Mouse (Mus musculus): ENCODE results near the gene Npff. TPM values are rescaled to one million over a fixed set of nuclear protein-coding genes. Genes with fewer than 3 reads are reported as not detected.
A peak's percentile ranks its signal among the peaks of the same experiment; 100 is the strongest.

Npff gene
- total and polyA plus RNA-seq, 3 experiments = 0.76 to 2.7 (median 1.1) TPM

DNA sequence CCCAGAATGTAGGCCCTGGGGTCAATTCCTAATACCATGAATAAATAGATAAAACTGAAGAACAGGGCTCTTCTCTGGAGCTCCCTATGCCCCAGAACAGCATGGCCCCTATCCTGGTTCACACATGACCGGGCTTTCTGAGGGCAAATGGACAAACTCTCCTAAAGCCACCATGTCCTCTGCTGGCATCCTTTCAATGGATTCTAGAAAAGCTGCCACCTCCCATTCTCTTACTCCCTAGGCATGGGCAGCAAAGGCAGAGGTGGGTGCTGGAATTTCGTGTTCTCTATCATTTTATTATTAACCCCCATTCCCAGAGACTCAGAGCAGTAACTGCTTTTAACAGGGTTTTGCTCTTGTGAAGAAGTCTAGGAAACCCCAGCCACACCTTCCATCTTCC is 9.5 kb downstream of the Npff start:
- no peak for DNase-seq (ENCODE audit: extremely low read depth)
- Histone ChIP-seq H3K4me1 (ENCODE audit: control insufficient read depth in 1 of 2, insufficient read depth in 2 of 2) (peaks cover 22 to 57% of the 10 kb centered on the region in 2 experiments), H3K36me3 (replicated peaks in 1 of 2; ENCODE audit: control insufficient read depth in 1 of 2, insufficient read depth in 1 of 2, low read length in 1 of 2) (peaks cover 0 to 2% of the 10 kb centered on the region in 2 experiments), H3K9me3 (replicated peaks; ENCODE audit: low read length) (no peaks in the 10 kb centered on the region), H3K27ac (ENCODE audit: insufficient read depth, low read depth) (no peak overlapping the region), H3K9ac (ENCODE audit: insufficient read depth, low read depth) (no peak overlapping the region), H3K4me3 (replicated peaks in 1 of 3; ENCODE audit: low read depth in 2 of 3, low read length in 2 of 3, poor library complexity in 1 of 3) (no peak overlapping the region), H3K79me2 (replicated peaks; ENCODE audit: control insufficient read depth, extremely low read depth, insufficient read depth, poor library complexity, severe bottlenecking) (peaks cover 6% of the 10 kb centered on the region), H3K4me2 (ENCODE audit: insufficient read depth, low read depth, poor library complexity, severe bottlenecking) (no peak overlapping the region), H3K27me3 (replicated peaks) (peaks cover 3% of the 10 kb centered on the region)
- in situ Hi-C loops (cut with MboI; ENCODE audit: low pct_ligation_motif_present, low pct_unique_long_range_greater_than_20kb, low sequenced_read_pairs) = loop anchor here (5.0 kb wide), 1 partner anchor 48 kb away; no protein-coding TSS in a partner anchor
- TF ChIP-seq POLR2A (IDR thresholded peaks at IDR 0.05; ENCODE audit: low read depth, low read length) (no peak), SMC3 (IDR thresholded peaks at IDR 0.05; ENCODE audit: low read depth, low read length) (no peak), KAT2A (IDR thresholded peaks at IDR 0.05; ENCODE audit: insufficient replicate concordance, low read length) (no peak), ZMIZ1 (IDR thresholded peaks at IDR 0.05; ENCODE audit: low read depth, low read length) (no peak)
- dilution Hi-C loops (cut with MboI; ENCODE audit: extremely low pct_ligation_motif_present, extremely low pct_unique_long_range_greater_than_20kb, low sequenced_read_pairs) = no loop called here

DNA sequence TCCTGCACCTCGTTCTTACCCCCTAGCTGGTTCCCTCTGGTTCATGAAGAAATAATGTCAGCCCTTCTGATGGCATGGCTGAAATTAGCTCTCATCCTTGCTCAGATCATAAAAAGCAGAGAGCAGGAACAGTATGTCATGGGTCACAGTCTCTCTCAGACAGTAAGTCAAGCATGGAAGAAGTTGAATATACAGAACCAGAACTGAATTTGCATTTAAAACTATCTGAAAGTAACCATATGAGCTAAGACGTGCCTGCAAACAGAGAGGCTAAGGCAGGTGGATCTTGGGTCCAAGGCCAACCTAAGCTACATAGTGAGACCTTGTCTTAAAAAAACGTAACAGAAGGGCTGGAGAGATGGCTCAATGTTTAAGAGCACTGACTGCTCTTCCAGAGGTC is 11.7 kb downstream of the Npff start:
- no peaks in the 10 kb centered on the region for H3K36me3 ChIP-seq (replicated peaks in 1 of 2; ENCODE audit: control insufficient read depth in 1 of 2, insufficient read depth in 1 of 2, low read length in 1 of 2)
- peak; percentile 18; the same call in 1 of the 2 replicates for TF ChIP-seq IRF4 (IDR thresholded peaks at IDR 0.05; ENCODE audit: low read depth, low read length)
- TF ChIP-seq PAX5 (IDR thresholded peaks at IDR 0.05; ENCODE audit: low read length) = no peak
- peak; percentile 63 for TF ChIP-seq BHLHE40 (IDR thresholded peaks at IDR 0.05; ENCODE audit: low read depth, low read length)
- TF ChIP-seq ETS1 (conservative IDR thresholded peaks at IDR 0.05; ENCODE audit: low read depth, low read length) = 0 out of 2 replicates have a peak, but pooled peaks have one; percentile 17
- TF ChIP-seq MXI1 (IDR thresholded peaks at IDR 0.05; ENCODE audit: low read depth, low read length) = 0 out of 2 replicates have a peak, but pooled peaks have one; percentile 32
- 0 out of 2 replicates have a peak, but pooled peaks have one; percentile 17 for TF ChIP-seq HCFC1 (IDR thresholded peaks at IDR 0.05; ENCODE audit: low read depth, low read length)
- 0 out of 2 replicates have a peak, but pooled peaks have one; percentile 19 for TF ChIP-seq TCF12 (IDR thresholded peaks at IDR 0.05; ENCODE audit: low read depth, low read length)
- TF ChIP-seq JUND (conservative IDR thresholded peaks at IDR 0.05; ENCODE audit: low read depth, low read length) = peak; percentile 52; the same call in 1 of the 2 replicates
- TF ChIP-seq ZKSCAN1 (IDR thresholded peaks at IDR 0.05; ENCODE audit: borderline replicate concordance, low read depth, low read length) = no peak
- TF ChIP-seq MAX (IDR thresholded peaks at IDR 0.05; ENCODE audit: low read length) = peak; percentile 49; the same call in 1 of the 2 replicates
- peak; percentile 73 for TF ChIP-seq EP300 (IDR thresholded peaks at IDR 0.05; ENCODE audit: low read length)
- TF ChIP-seq SIN3A (IDR thresholded peaks at IDR 0.05; ENCODE audit: low read length) = peak; percentile 37; the same call in 1 of the 2 replicates
- 0 out of 2 replicates have a peak, but pooled peaks have one; percentile 25 for TF ChIP-seq MAFK (IDR thresholded peaks at IDR 0.05; ENCODE audit: insufficient replicate concordance, low read length)
- no peak for TF ChIP-seq ZC3H11A (IDR thresholded peaks at IDR 0.05; ENCODE audit: low read depth, low read length)
- no peak for TF ChIP-seq MEF2A (IDR thresholded peaks at IDR 0.05; ENCODE audit: borderline replicate concordance, low read depth, low read length)
- 0 out of 2 replicates have a peak, but pooled peaks have one; percentile 32 for TF ChIP-seq RCOR1 (conservative IDR thresholded peaks at IDR 0.05; ENCODE audit: low read depth, low read length)
- 0 out of 2 replicates have a peak, but pooled peaks have one; percentile 24 for TF ChIP-seq MYC (IDR thresholded peaks at IDR 0.05; ENCODE audit: low read depth, low read length)
- peak; percentile 55 for DNase-seq (ENCODE audit: extremely low read depth)
- H3K9me3 ChIP-seq (replicated peaks; ENCODE audit: low read length) = no peaks in the 10 kb centered on the region
- no peak overlapping the region for H3K27ac ChIP-seq (ENCODE audit: insufficient read depth, low read depth)
- H3K4me2 ChIP-seq (ENCODE audit: insufficient read depth, low read depth, poor library complexity, severe bottlenecking) = 0 out of 2 replicates have a peak overlapping the region, but pooled peaks have one; percentile 24
- H3K9ac ChIP-seq (ENCODE audit: insufficient read depth, low read depth) = no peak overlapping the region
- in situ Hi-C loops (cut with MboI; ENCODE audit: low pct_ligation_motif_present, low pct_unique_long_range_greater_than_20kb, low sequenced_read_pairs) = no loop called here
- H3K4me3 ChIP-seq (replicated peaks in 1 of 3; ENCODE audit: low read depth in 2 of 3, low read length in 2 of 3, poor library complexity in 1 of 3) = no peak overlapping the region
- peaks cover 24 to 50% of the 10 kb centered on the region in 2 experiments for H3K4me1 ChIP-seq (ENCODE audit: control insufficient read depth in 1 of 2, insufficient read depth in 2 of 2)
- dilution Hi-C loops (cut with MboI; ENCODE audit: extremely low pct_ligation_motif_present, extremely low pct_unique_long_range_greater_than_20kb, low sequenced_read_pairs) = no loop called here
- no peaks in the 10 kb centered on the region for H3K79me2 ChIP-seq (replicated peaks; ENCODE audit: control insufficient read depth, extremely low read depth, insufficient read depth, poor library complexity, severe bottlenecking)
- H3K27me3 ChIP-seq (replicated peaks) = peaks cover 3% of the 10 kb centered on the region
